Mouse (Mus musculus) heart, adult 2 months (tissue): Measurements from ENCODE around the gene Slc2a4.

Experiments used
- CTCF ChIP-seq: fragments of 200-600 bp; IDR thresholded peaks from 2 replicates; pipeline ENCODE4 v1.8.1; 2022; ENCODE audit warnings: antibody characterized with exemption, mild to moderate bottlenecking, moderate library complexity
- EP300 ChIP-seq: fragments of 200-500 bp; IDR thresholded peaks from 2 replicates; pipeline ENCODE4 v1.6.1; 2011; ENCODE audit warnings: low read depth, low read length, control low read depth; ENCODE audit not compliant: insufficient read depth
- POLR2A ChIP-seq: fragments of 200-500 bp; IDR thresholded peaks from 2 replicates; pipeline ENCODE4 v1.6.1; 2011; ENCODE audit warnings: mild to moderate bottlenecking, low read depth, low read length, control low read depth; ENCODE audit not compliant: insufficient read depth

DNA sequence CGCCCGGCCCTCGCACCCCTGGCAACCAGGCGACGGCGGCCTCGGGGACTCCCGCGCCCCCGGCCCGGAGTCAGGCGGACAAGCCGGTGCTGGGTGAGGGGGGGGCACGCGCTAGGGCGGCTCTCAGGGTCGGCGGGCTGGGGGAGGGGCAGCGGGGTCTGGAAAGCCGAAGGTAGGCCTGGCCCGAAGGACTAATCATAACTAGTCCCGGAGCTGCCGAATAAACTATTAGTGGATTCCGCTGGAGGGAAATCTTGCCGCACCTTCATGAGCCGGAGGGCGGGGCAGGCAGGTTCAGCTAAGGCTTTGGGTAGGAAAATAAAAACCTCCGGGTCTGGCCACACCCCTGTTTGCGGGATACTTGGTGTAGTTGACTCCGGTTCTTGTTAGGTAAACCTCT, 11.8 kb downstream of the Slc2a4 start:
- TF ChIP-seq CTCF (no peak), POLR2A (no peak), EP300 (no peak)
